Mouse (Mus musculus): ENCODE data around the gene Bckdk. TPM values are rescaled to one million over a fixed set of nuclear protein-coding genes. Genes with fewer than 3 reads are reported as not detected.

Bckdk gene
- 100 to 1,000 TPM; 163 to 190 (median 180) TPM for total RNA-seq (2022)

DNA sequence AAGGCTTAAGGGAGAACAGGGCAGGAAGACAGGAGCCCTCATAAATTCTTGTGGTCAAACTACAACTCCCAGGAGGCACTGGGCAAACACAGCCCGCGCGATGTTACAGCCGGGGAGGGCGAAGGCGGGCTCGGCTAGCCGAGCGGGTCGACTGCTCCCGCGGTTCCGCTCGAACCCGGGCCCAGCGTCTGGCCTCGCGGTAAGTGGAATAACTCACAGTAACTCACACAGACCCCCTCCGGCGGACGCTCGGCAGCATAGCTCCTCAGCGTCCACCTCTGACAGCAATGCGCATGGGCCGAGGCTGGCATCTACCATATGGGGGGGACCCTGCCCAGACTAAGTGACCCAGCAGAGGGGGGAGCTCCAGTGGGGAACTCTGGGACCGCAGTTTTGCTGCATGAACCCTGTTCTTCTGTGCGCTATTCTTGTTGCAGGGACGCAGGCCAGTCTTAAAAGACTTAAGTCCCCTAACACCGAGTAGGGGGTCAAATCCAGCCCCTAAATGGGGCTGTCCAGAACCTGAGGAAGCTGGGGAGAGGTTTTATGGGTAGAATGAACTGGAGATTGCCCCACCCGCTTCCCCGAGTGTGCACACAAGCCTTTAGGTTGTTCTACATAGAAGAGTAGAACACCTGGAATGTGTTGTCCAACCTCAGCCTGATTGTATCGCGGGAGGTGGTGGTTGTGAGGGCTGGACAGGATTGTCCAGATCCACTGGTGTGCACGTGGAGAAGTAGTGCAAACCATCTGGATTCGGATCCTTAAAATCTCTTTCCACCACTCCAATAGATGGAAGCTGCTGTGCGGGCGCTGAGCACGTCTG is at the start of gene Bckdk:
Gene Bckdk, plus strand, starts transcription at position 112 of the 826 bp plus-strand sequence.
- DNase-seq (ENCODE audit: low spot score in 2 of 2), result peak; percentile 61 to 68

DNA sequence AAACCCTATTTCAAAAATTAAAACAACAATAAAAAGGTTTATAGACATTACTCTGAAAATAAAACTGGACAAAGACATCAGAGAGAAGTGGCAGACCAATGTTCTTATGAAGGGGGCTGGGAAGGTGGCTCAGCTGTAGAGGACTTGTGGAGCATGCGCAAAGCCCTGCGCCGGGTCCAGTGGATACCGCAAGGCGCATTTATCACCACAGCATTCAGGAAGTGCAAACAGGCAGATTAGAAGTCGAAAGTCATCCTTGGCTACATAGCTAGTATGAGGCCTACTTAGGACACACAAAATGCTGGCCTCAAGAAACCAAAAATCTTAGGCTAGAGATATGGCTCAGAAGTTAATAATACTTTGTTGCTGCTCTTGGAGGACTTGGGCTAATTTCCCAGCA is 45.6 kb upstream of the Bckdk start:
- DNase-seq (ENCODE audit: low spot score in 2 of 2), result no peak

DNA sequence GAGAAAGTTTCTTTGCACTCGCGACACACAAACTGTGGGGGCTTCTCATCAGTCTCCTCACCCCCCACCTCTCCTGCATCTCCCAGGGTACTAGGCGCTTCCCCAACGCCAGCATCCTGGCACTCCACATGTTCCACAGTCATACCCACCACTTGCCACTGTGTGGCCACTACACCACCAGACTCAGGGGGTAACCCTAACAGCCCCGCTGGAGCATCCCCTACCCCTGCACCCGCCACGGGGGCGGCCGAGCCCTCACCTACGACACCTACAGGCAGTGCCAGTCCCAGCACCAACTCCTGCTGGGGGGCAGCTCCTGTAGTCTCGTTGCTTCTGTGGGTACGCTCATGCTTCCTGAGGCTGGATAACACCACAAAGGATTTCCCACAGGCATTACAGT is 37.4 kb upstream of the Bckdk start:
- DNase-seq (ENCODE audit: low spot score in 2 of 2), result no peak

DNA sequence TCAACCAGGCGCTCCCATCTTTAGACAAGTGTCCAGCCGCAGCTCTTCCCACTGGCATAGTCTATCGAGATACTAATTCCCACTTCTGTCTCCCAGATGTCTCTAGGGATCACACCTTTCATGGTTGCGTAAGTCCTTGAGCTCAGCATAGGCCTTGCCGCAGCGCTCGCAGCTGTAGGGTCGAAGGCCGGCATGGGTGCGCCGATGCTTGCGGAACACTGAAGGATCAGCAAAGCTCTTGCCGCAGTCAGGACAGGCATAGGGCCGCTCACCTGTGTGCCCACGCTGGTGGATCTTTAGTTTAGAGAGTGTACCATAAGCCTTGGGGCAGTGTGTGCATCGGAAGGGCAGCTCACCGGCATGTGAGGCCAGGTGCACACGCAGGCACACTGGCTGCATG is 36.2 kb upstream of the Bckdk start:
- no peak for DNase-seq (ENCODE audit: low spot score in 2 of 2)

DNA sequence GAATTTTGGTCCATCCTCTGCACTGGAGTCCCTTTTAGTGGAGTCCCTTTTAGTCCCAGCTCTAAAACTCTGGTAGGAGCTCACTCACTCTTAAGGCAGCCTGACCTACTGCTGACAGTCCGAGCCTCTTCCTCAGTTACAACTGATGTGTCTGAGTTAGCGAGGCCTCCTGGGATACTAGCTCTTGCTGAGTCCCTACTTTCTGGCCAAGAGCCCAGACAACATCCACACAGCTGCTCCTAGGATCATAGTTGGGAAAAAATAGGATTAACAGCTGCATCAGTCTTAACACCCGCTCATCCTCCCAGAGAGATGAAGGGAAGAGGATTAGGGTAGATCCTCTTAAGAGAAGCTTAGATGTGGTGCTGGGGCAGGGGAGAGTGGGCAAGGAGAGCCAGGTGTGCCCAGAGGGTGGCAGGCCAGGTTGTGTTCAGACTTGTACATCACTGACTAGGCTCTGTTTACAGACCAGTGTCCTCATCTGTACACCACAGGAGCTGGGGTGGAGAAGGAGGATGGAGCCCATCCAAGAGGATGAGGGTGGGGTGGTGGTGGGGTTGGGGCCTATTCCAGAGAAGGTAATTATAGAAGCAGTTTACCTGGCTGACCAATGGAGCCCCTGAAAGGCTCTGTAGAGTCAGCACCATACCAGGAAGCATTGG is 34.6 kb upstream of the Bckdk start:
- peak in 1 of 2 experiments; percentile 39 for DNase-seq (ENCODE audit: low spot score in 2 of 2)

DNA sequence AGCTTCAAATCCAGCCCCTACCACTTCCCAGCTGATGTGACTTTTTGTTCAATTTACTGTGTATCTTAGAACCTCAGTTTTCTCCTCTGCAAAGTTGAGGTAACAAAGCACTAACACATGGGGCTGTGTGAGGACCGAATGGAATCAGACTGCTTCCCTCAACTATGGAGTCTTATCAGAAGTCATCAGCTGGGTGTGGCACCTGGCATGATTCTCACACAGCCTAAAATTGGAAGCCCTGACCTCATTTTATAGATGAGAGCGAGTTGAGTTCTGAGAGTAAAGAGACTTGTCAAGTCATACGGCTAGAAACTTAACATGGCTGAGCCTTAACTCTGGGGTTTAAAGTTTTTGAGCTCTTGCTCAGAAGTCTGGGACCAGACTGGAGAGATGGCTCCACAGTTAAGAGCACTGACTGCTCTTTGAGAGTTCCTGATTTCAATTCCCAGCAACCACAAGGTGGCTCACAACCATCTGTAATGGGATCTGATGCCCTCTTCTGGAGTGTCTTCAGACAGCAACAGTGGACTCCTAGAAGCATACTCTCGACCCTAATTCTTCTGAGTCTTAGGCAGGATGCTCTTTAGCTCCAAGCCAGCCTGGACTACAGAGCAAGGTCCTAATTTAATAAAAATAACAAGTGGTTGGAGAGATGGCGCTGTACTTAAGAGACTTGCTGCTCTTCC is 33.6 kb upstream of the Bckdk start:
- no peak for DNase-seq (ENCODE audit: low spot score in 2 of 2)

DNA sequence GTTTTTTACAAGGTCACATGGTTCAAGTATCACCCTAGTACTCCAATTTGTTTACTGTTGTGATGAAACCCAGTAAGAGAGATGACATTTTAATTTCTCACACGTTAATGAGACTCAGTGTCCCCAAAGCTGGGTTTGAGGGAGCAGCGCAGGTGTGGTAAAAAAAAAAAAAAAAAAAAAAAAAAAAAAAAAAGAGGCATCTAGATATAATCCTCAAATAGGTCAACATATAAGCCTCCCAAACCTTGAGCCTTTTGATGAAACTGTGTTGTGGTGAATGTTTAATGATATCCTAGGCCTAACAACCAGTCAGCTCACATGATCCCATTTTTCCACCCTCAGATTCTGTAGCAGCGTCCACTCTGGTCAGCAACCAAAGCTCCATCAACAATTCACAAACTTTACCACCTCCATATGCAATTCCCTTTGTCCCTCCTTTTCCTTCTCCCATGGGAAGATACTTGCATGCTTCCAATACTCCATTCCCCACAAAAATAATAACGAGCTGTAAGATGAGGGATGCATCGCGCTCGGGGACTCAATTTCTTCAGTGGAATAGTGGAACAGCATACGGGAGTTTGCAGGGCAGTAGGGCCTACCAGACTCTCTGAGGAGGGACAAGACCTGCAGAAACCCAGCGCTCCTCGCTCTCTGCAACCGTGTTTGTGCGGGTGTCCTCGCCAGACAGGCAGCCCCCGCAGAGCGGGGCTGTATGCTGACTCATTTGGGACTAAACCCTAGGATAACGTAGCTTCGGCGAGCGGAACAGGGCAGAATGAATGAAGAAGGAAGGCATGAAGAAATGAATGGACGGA is 28.9 kb upstream of the Bckdk start:
- DNase-seq (ENCODE audit: low spot score in 2 of 2), result no peak

DNA sequence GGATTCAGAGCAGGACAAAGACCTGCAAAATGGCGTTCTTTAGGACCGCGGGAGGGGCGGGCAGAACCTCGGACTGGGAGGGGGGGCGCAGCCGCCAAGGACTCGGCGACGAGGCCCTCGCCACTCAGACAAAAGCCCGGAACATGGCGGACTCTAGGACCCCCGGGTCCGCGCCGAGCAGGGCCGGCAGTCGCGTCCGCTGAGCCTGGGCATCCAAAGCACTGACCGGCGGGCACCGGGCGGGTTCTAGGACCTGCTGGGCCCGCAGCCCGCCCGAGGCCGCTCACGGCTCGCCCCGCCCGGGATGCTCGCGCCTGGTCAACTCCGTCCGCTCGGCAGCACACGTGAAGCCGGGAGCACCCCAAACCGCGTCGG is 28.3 kb upstream of the Bckdk start:
- DNase-seq (ENCODE audit: low spot score in 2 of 2), result peak; percentile 82 to 83

DNA sequence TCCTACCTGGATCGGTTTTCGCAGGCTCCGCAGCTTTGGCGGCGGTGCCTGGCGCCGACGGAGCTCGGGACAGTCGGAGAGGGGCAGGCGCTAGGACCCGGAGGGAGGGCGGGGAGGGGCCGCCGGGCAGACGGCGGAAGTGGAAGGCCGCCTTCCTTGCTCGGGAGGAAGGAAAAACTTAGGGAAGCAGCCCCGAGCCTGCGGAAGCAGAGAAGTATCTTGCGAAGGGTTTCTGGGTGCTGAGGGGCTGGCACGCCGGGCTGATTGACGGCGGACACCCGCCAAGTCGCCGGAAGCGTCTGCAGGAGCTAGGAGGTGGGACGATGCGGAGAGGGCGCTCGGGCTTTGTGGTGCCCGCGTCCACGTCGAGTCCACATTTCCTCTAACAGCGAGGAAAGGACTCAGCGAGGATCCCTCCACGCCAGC is 27.8 kb upstream of the Bckdk start, which contains the start of gene Zfp646:
Gene Zfp646, plus strand, starts transcription at position 181 of the 426 bp plus-strand sequence.
- DNase-seq (ENCODE audit: low spot score in 2 of 2), result peak; percentile 43 to 54

DNA sequence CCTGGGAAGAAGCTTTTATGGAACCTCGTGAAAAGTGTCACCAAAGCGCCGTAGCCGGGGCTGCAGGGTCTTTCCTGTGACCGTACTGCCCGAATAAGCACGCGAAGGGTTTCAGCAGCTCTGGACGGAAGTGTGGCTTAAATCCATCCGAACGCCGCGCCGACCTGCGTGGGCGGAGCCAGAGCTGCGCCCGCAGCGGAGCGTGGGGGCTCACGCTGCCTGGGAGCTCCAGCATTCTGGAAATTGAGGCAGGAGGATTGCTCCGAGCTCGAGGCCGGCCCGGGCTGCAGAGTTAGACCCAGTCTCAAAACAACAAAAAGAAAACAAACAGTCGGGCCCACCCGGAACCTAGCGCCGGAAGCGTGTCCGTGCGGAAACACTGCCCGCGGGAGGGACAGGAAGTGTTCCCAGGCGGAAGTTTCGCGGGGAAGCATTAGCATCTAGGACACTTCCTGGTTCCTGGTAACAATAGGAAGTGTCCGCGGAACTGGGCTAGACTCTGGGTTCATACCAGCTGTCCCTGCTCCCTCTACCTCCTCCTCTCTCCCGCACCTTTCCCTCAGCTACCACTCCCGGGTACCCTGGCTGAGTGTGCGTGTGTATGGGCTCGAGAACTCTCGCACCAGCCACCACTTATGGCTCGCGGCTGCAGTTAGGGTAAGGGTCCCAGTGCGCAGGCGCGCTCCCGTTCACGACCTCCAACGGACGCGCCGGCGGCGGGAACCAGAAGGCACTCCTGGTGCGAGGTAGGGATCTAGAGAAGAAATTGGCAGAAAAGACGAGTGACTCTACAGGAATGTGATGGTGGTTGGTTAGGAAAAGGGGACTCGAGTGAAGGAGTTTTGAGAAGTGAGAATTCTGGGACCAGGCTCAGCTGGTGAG is 27.2 kb upstream of the Bckdk start, which contains the start of gene Zfp668:
Gene Zfp668, minus strand, starts transcription at position 362 of the 882 bp plus-strand sequence.
- peak; percentile 82 to 83 for DNase-seq (ENCODE audit: low spot score in 2 of 2)

DNA sequence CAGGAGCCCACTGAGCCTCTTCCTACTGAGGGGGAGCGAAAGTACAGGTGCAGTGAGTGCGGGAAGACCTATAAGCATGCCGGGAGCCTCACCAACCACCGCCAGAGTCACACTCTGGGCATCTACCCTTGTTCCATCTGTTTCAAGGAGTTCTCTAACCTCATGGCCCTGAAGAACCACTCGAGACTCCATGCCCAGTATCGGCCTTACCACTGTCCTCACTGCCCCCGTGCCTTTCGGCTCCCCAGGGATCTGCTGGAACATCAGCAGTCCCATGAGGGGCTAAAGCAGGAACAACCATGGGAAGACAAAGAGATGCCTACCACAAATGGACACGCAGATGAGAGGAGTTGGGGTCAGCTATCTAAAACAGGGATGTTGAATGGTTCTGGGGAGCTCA is 24.6 kb upstream of the Bckdk start:
- no peak for DNase-seq (ENCODE audit: low spot score in 2 of 2)

DNA sequence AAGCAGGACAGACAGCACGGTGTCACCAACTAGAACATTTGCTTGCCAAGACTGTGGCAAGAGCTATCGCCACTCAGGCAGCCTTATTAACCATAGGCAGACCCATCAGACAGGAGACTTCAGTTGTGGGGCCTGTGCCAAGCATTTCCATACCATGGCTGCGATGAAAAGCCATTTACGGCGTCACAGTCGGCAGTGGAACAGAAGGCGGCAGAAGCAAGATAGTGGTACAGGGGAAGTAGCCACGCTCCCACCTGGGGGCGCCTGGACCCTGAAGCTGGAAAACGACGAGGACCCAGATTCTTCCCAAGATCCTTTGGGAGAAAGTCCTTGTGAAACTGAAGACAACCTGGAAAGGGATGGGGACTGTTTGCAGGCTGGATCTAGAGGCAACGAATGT is 23.5 kb upstream of the Bckdk start:
- no peak for DNase-seq (ENCODE audit: low spot score in 2 of 2)

DNA sequence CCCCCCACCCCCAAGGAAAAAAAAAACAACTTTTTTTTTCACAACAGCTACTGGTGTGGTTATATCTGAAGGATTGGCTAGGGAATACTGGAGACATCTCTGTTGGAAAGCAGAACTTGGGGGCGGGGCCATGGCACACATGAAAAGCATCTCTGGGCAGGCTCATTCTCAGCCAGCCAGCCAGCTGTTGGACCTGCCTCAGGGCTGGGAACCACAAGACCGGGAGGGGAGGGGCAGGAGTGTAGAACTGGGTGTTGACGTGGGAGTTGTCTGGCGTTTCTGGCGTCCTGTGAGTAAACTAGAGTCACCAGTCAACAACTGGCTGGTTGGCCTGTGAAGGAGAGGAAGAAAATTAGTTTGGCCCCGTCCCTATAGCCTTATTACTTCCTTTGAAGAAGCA is 17.9 kb upstream of the Bckdk start:
- DNase-seq (ENCODE audit: low spot score in 2 of 2), result peak; percentile 55 to 79

DNA sequence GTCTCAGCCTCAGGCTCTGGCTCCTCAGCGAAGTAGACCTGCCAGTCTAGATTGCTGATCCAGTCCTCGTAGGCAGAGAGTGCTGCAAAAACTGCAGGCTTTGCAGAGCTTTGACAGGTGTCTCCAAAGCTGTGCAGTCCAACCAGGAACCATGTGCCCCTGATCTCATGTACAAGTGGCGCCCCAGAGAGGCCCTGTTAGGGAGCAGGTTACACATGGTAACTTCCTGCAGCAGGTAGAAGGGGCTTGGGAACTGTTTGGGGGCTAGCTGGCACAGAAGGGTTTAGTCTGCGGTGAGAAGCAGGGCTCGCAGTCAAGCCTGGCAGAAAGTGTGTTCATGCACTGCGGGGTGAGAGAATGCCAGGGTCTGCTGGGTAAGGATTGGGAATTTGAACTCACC is 17.3 kb upstream of the Bckdk start:
- DNase-seq (ENCODE audit: low spot score in 2 of 2), result no peak

DNA sequence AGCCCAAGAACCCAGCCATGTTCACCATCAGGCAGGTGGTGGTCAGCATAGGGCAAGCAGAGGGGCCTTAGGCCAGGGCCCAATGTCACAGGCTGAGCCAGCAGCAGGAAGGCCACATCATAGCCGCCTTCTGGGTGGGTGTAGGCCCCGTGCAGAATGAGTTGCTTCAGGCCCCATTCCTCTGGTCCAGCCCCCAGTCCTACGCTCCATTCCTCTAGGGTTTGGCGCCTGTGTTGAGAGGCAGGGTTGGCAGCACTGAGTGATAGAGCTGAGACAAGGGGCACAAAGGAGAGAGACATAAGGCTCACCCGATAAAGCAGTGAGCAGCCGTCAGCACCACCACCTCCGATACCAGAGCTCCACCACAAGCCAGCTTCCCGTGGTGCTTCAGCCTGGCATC is 16.7 kb upstream of the Bckdk start:
- DNase-seq (ENCODE audit: low spot score in 2 of 2), result no peak

DNA sequence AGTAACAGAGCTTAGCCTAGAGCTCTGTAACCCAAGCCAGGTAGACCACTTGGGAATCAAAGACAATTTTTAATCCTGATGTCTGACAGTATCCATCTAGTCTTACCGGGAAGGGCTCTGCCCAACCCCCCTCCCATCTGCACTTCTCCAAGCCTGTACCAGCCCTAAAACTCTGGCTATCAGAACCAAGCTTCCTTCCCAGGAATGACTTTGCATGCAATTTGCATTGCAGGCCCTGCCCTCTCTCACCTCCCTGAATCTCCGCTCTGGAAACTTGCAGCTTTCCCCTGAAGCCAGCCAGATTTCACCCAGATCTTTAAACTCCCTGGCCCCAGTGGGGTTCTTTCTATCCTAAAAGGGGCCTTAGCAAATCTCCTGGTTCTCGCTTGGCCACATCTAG is 16.1 kb upstream of the Bckdk start:
- no peak for DNase-seq (ENCODE audit: low spot score in 2 of 2)

DNA sequence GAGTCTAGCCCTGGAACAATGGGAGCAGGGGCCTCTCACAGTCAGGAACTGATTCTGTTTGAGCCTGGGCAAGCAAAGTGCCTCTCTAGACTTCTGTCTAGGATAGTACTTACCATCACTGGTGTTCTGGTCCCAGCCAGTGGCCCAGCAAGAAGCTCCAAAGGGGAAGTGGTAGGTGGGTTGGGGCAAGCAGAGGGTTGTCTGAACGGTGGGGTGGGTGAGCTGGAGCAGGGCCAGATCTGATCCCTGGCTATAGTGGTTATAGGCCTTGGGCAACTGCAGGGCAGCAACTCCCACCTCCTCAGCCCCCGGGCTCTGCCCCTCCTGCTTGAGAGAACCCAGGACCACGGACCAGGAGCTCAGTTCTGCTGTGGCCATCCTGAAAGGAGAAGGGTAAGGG is 15.1 kb upstream of the Bckdk start:
- DNase-seq (ENCODE audit: low spot score in 2 of 2), result no peak

DNA sequence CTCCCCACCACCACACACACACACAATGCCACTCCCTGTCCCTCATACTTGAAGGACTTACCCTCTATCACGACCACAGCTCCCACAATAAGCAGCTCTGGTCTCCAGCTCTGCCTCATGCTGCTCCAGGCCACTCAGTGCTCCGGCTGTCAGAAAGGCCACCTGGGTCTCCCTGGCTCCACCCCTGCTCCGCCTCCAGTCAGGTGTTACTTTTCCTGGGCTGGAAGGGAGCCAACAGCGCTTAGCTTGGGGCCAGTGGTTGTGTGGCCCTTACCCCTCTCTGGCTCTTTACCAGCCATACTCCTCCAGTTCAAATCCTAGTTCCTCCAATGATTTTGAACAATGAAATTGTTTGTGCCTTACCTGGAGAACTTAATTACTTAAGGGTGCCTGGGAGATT is 13.1 kb upstream of the Bckdk start, which contains the start of gene Prss53:
Gene Prss53, minus strand, starts transcription at position 173 of the 400 bp plus-strand sequence.
- DNase-seq (ENCODE audit: low spot score in 2 of 2), result no peak

DNA sequence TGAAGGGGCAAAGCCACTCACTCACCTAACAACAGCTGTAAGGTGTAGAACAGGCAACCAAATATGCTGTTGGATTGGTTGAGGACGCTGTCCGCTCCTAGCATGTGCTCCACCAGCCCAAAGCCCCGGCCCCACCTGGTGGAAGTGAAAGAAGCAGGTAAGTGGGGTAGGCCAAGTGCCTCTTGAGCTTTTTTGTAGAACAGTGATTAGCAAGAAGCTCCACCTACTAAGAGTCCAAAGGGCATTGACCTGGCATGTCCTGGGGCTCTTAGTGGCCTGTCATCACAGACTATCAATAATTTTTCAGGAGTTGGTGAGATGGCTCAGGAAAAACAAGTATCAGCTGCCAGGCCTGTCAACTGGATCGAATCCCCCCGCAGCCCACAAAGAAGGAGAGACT is 9.4 kb upstream of the Bckdk start:
- no peak for DNase-seq (ENCODE audit: low spot score in 2 of 2)

DNA sequence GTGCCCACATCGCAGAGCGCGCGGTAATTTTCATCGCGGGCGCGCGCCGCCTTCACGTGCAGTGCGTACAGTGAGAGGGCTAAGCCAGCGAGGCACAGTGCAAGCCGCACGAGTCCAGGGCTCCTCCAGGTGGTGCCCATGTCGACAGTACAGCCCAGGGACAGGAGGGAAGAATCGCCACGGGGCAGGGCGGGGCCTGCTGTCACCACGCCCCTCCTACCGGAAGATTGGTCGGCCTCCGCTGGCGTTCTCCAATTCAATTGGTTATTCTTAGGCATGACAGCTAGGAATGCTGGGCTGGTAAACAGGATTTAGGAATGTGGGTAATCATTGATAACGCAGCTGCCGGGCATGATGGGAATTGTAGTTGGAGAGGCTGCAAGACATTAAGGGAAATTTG is 8.4 kb upstream of the Bckdk start, which contains the start of the genes Gm21974 and Vkorc1:
Gene Gm21974, minus strand, starts transcription at position 13 of the 400 bp plus-strand sequence.
Gene Vkorc1, minus strand, starts transcription at position 176 of the 400 bp plus-strand sequence.
- peak; percentile 95 for DNase-seq (ENCODE audit: low spot score in 2 of 2)

Measured in gastrocnemius, adult 8-10 months (tissue).